Mouse (Mus musculus) embryonic facial prominence, embryonic 12.5 days (tissue): Measurements from ENCODE around the gene Cd6. TPM values are rescaled to one million over a fixed set of nuclear protein-coding genes. Genes with fewer than 3 reads are reported as not detected.

Experiments
- ATAC-seq: fragments of 200-750 bp; cut with Nextera tagmentation; 2 replicates; pipeline ENCODE4 v1.8.0; 2017; ENCODE audit not compliant: insufficient number of reproducible peaks, insufficient read depth, low FRiP score, low TSS enrichment
- H3K27ac ChIP-seq: fragments of 300-500 bp; sonication (generic); 2 replicates; pipeline ENCODE4 v1.5.1; 2016; ENCODE audit warnings: mild to moderate bottlenecking
- H3K27me3 ChIP-seq: fragments of 300-500 bp; sonication (generic); 2 replicates; pipeline ENCODE4 v1.6.1; 2016; ENCODE audit warnings: mild to moderate bottlenecking, moderate library complexity
- H3K36me3 ChIP-seq: fragments of 300-500 bp; sonication (generic); 2 replicates; pipeline ENCODE4 v1.6.1; 2016; ENCODE audit warnings: mild to moderate bottlenecking
- H3K4me1 ChIP-seq: fragments of 300-500 bp; sonication (generic); 2 replicates; pipeline ENCODE4 v1.6.1; 2016
- H3K4me2 ChIP-seq: fragments of 300-500 bp; sonication (generic); replicated peaks from 2 replicates; pipeline ENCODE4 v1.6.1; 2016; ENCODE audit warnings: mild to moderate bottlenecking, moderate library complexity
- H3K4me3 ChIP-seq: fragments of 300-500 bp; sonication (generic); 2 replicates; pipeline ENCODE4 v1.5.1; 2016; ENCODE audit warnings: mild to moderate bottlenecking
- H3K9ac ChIP-seq: fragments of 300-500 bp; sonication (generic); 2 replicates; pipeline ENCODE4 v1.6.1; 2016; ENCODE audit warnings: mild to moderate bottlenecking, moderate library complexity
- H3K9me3 ChIP-seq: fragments of 300-500 bp; sonication (generic); 2 replicates; pipeline ENCODE4 v1.6.1; 2016; ENCODE audit warnings: mild to moderate bottlenecking, moderate library complexity
- WGBS: fragments of 180-500 bp; shearing (Covaris S2); methylation state at CpG from one replicate; pipeline ENCODE4 v1.1.7; 2016; 5-methylcytosine and 5-hydroxymethylcytosine counted together
- polyA plus RNA-seq: library from polyadenylated mRNA; unstranded; fragments of >200 nt; fragmentation: Nextera tagmentation; extraction: Ambion mirVana; gene quantifications from 2 replicates; pipeline ENCODE4 v1.2.1, GENCODE M21; 2016

Gene Cd6
- polyA plus RNA-seq, 1 experiment from 2014 or later = not detected

- WGBS = 86% methylated on average over 10 of the region's 10 CpGs
- H3K4me1 ChIP-seq = no peaks in the 10 kb centered on the region
- no peaks in the 10 kb centered on the region for H3K36me3 ChIP-seq
- no peak overlapping the region for H3K9ac ChIP-seq
- no peak overlapping the region for H3K4me3 ChIP-seq
- ATAC-seq = no peak
- no peaks in the 10 kb centered on the region for H3K27me3 ChIP-seq
- no peaks in the 10 kb centered on the region for H3K9me3 ChIP-seq
- H3K27ac ChIP-seq = no peak overlapping the region
- no peak overlapping the region for H3K4me2 ChIP-seq
These were observed 57.0 kb downstream of the Cd6 start for GRCm38 (mm10) chr19:10772866-10773265.

DNA sequence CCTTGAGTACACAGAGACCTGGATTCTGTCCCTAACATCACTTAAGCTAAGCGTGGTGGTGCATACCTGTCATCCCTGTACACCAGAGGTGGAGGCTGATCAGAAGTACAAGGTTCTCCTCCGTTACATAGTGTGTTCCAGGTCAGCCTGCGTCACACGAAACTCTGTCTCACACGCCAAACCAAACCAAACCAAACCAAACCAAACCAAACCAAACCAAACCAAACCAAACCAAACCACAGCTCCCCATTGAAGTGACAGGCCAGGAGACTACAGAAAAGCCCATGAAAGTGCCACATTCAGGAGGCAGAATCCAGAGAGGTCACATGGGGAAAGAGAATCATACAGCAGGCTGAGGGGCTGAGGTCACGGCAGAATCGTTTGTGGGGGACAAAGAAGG lies 57.9 kb downstream of the Cd6 start:
- Histone ChIP-seq H3K4me2 (no peak overlapping the region), H3K4me3 (no peak overlapping the region), H3K9me3 (no peaks in the 10 kb centered on the region), H3K9ac (no peak overlapping the region), H3K27me3 (no peaks in the 10 kb centered on the region), H3K4me1 (no peaks in the 10 kb centered on the region), H3K27ac (no peak overlapping the region), H3K36me3 (no peaks in the 10 kb centered on the region)
- WGBS = 77% methylated on average over 7 of the region's 7 CpGs
- ATAC-seq = no peak

DNA sequence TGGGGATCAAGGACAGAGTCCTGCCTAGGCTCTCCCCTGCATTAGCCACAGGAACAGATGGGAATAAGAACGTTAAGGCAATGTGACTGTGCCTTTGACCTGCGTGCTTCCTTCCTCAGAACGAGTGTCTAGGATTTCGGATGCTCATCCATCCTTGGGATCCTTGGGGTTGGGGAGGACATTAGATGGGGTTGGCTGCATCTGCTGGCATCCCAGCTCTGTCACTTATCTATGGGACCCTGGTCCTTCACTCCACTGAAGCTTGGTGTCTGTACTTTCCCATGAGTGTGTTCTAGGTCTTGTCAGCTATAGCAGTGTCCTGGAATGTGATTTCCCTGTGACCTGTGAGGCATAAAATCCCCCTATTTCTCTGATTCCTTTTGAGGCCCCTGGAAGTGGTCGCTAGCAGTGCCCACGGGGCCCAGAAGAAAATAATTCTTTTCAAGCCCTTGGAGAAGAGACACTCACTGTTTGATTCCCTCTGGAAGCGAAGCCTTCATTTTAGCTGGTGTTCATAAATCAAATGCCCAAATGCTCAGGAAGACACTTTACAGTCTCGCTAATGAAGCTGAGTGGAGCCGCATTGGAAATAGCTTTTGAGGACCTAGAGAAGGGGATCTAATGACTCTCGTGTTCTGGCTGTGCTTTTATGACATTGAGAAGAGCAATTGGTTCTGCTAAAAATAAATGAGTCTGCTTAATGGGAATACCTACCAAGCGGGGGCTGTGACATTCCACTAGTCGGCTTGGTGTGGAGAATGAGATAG lies 60.2 kb downstream of the Cd6 start:
- Histone ChIP-seq H3K9ac (no peak overlapping the region), H3K9me3 (no peaks in the 10 kb centered on the region), H3K27ac (no peak overlapping the region), H3K4me3 (no peak overlapping the region), H3K36me3 (no peaks in the 10 kb centered on the region), H3K4me1 (no peaks in the 10 kb centered on the region), H3K4me2 (no peak overlapping the region), H3K27me3 (no peaks in the 10 kb centered on the region)
- ATAC-seq = no peak
- WGBS = 73% methylated on average over 12 of the region's 12 CpGs

DNA sequence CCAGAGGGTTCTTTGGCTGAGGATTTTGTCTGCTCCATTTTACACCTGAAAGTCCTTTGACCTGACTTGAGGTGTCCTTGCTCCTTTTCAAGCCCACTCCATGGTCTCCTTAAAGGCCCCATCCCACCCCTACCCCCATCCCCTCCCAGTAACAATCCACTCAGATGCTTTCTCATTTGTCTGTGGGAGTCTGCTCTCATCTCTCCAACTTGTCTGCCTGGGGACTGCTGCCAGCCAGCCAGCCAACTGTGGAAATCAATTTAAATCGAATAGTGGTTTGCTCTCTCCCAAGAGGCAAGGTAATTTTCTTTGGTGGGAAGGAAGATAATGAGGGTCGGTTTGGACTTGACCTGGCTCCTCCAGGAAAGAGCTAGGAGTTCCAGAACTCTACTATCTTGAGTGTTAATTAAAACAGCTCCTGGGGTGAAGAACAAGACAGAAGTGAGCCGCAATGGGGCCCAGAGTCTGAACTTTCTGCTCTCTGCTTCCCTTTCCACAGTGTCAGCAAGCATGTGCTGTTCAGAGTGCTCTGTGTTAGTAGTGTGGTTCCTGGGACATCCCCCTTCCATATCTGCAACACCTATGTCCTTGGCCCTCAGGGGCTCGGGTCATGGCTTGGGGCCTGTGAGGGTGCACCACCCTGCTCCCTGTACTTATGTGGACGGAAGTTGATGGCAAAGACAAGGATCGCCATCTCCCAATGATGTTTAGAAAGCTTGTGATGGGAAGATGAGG lies 61.0 kb downstream of the Cd6 start:
- no peak for ATAC-seq
- H3K4me3 ChIP-seq = no peak overlapping the region
- no peaks in the 10 kb centered on the region for H3K4me1 ChIP-seq
- H3K9me3 ChIP-seq = no peaks in the 10 kb centered on the region
- WGBS = 67% methylated on average over 6 of the region's 6 CpGs
- no peak overlapping the region for H3K4me2 ChIP-seq
- no peaks in the 10 kb centered on the region for H3K27me3 ChIP-seq
- H3K9ac ChIP-seq = no peak overlapping the region
- H3K36me3 ChIP-seq = no peaks in the 10 kb centered on the region
- no peak overlapping the region for H3K27ac ChIP-seq

DNA sequence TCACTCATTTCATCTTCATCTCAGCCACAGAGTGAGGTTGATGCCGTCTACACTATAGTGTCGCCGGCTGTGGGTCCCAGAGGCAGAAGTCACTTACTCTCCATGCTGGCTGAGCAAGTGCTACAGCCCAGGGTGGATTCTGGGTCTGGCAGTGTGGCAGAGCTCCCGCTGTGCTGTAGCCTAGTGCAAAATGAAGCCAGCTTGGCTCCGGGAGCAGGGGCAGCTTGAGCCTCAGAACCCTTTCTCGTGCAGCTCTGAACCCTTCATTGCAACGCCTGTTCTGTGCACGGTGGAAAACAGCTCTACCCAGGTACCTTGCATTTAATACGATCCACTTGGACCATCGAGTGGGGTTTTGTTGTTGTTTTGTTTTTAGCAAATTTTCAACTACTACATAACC lies 62.2 kb downstream of the Cd6 start:
- Histone ChIP-seq H3K4me2 (no peak overlapping the region), H3K9me3 (no peaks in the 10 kb centered on the region), H3K27me3 (no peaks in the 10 kb centered on the region), H3K27ac (no peak overlapping the region), H3K4me3 (no peak overlapping the region), H3K9ac (no peak overlapping the region), H3K36me3 (no peaks in the 10 kb centered on the region), H3K4me1 (no peaks in the 10 kb centered on the region)
- ATAC-seq = no peak
- WGBS = 84% methylated on average over 10 of the region's 10 CpGs

DNA sequence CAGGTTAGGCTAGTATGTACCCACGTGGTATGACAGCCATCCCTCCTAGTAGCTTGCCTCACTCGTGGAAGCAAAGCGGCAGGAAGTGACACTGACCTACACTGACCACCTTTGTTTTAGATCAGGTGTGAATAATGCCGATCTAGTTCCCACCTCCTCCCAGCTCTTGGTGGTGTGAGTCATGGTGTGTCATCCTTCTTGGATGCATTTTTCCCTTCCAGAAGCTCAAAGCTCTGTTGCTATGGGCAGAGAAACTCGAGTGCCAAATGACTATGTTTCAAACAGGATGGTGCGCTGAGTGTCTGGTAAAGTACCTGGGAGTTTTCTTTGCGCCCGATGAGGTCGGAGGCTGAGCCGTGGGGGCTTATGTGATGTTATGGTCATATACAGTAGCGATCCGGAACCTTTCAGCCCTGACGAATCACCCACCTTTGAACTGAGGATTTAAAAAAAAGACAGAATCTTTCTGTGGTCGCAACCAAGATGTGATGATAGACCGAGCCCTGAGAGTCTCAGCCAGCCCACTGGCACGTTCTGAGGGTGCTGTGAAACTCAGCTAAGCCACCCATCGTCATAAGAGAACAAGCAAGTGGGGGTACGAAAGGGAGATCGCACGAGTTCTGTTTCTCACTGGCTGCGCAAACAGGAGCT lies 66.4 kb downstream of the Cd6 start:
- no peaks in the 10 kb centered on the region for H3K36me3 ChIP-seq
- no peak overlapping the region for H3K27ac ChIP-seq
- no peak for ATAC-seq
- no peak overlapping the region for H3K4me2 ChIP-seq
- WGBS = 82% methylated on average over 21 of the region's 21 CpGs
- H3K9me3 ChIP-seq = no peaks in the 10 kb centered on the region
- H3K4me1 ChIP-seq = 0 out of 2 replicates have a peak, but pooled peaks cover 6% of the 10 kb centered on the region
- no peak overlapping the region for H3K4me3 ChIP-seq
- no peaks in the 10 kb centered on the region for H3K27me3 ChIP-seq
- H3K9ac ChIP-seq = no peak overlapping the region

DNA sequence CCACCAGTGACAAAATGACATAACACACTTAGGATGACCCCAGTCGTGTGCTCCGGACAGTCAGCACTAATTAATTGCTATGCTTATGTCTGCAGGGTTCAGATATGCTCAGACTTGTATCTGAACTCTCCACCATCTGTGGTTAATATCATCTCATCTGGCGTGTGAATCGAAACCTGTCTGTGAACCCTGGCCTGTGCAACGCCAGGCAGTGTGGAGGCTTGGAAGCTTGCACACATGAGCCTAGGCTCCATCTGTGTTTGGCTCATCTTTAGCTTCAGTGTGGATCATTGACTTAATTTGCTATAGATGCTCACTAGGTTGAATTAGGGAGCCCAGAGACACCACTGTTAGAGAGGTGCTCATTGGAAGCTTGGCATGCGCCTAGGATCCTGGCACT lies 67.4 kb downstream of the Cd6 start:
- H3K27ac ChIP-seq = no peak overlapping the region
- H3K9me3 ChIP-seq = no peaks in the 10 kb centered on the region
- H3K9ac ChIP-seq = no peak overlapping the region
- H3K4me1 ChIP-seq = 0 out of 2 replicates have a peak, but pooled peaks cover 6% of the 10 kb centered on the region
- no peak overlapping the region for H3K4me2 ChIP-seq
- 67% methylated on average over 6 of the region's 6 CpGs for WGBS
- no peaks in the 10 kb centered on the region for H3K36me3 ChIP-seq
- no peak overlapping the region for H3K4me3 ChIP-seq
- no peaks in the 10 kb centered on the region for H3K27me3 ChIP-seq
- no peak for ATAC-seq

DNA sequence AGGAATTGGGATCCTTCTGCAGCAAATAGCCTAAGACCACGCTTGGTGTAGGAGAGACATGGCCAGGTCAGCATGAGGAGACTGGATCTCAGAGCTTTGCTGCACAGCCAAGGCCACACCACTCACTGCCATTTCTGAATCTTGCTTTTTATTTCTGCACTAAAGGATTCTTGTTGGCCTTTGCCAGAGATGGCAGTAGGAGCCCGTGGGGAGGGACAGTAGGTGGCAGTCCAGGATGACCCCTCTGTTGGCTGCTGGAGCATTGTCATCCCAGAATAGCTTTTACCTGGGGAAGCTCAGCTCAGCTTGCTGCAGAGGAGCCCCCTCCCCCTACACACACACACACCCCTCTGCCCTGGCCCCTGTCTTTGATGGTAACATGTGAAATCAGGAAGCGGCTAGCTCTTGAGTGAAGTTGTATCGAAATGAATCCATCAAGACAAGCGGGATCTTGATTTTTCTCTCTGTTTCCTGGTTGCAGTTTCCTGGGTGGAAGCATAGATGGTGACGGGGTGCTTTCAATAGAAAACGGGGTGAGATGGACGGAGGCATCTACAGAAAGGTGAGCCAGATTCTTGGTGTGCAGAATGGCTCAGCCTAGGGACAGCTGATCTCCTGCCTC lies 68.0 kb downstream of the Cd6 start:
- Histone ChIP-seq H3K9ac (no peak overlapping the region), H3K9me3 (no peaks in the 10 kb centered on the region), H3K4me2 (no peak overlapping the region), H3K4me1 (0 out of 2 replicates have a peak, but pooled peaks cover 6% of the 10 kb centered on the region), H3K27ac (no peak overlapping the region), H3K4me3 (no peak overlapping the region), H3K27me3 (no peaks in the 10 kb centered on the region), H3K36me3 (no peaks in the 10 kb centered on the region)
- WGBS = 86% methylated on average over 8 of the region's 8 CpGs
- ATAC-seq = no peak

GRCm38 (mm10) chr19:10759983-10760831 lies 69.7 kb downstream of the Cd6 start:
- no peaks in the 10 kb centered on the region for H3K27me3 ChIP-seq

GRCm38 (mm10) chr19:10759525-10759924 lies 70.3 kb downstream of the Cd6 start:
- Histone ChIP-seq H3K27ac (no peak overlapping the region), H3K4me2 (no peak overlapping the region), H3K9me3 (no peaks in the 10 kb centered on the region), H3K9ac (no peak overlapping the region), H3K4me3 (no peak overlapping the region), H3K27me3 (no peaks in the 10 kb centered on the region), H3K36me3 (no peaks in the 10 kb centered on the region), H3K4me1 (0 out of 2 replicates have a peak, but pooled peaks cover 6% of the 10 kb centered on the region)
- no peak for ATAC-seq

More at GRCm38 (mm10) chr19:10759983-10760831, 69.7 kb downstream of the Cd6 start:
- no peak overlapping the region for H3K9ac ChIP-seq
- H3K36me3 ChIP-seq = no peaks in the 10 kb centered on the region
- H3K4me3 ChIP-seq = no peak overlapping the region
- WGBS = 83% methylated on average over 9 of the region's 9 CpGs
- H3K27ac ChIP-seq = no peak overlapping the region
- no peak for ATAC-seq
- no peak overlapping the region for H3K4me2 ChIP-seq
- H3K4me1 ChIP-seq = 0 out of 2 replicates have a peak, but pooled peaks cover 6% of the 10 kb centered on the region
- H3K9me3 ChIP-seq = no peaks in the 10 kb centered on the region

DNA sequence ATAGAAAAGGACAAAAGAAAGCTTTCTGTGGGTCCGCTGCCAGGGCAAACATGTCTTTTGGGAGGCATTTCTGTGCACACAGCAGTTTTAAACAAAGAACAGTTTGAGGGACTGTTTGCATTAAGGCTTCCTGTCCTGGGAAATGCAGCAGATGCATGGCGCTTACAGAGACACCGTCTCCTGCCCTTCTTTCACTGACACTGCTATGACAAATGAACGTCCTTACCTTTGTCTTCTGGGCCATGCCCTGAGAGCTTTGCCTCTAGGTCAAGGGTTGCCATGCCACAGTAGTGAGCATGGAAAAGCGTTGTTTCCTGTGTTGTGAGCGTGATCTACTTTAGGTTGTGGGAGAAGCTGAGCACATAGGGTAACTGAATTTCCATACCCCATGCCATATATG lies 71.2 kb downstream of the Cd6 start:
- no peak overlapping the region for H3K27ac ChIP-seq
- 52% methylated on average over 6 of the region's 6 CpGs for WGBS
- ATAC-seq = no peak

More for the DNA sequence above, 71.2 kb downstream of the Cd6 start:
- Histone ChIP-seq H3K36me3 (no peaks in the 10 kb centered on the region), H3K4me3 (no peak overlapping the region), H3K4me2 (no peak overlapping the region), H3K9ac (no peak overlapping the region), H3K9me3 (no peaks in the 10 kb centered on the region), H3K27me3 (no peaks in the 10 kb centered on the region), H3K4me1 (0 out of 2 replicates have a peak, but pooled peaks cover 6% of the 10 kb centered on the region)
